Comparison of ENCODE assay signal across 7 mouse cellular contexts in genomic region chr4:151981363-151981762, GRCm38 (mm10). TPM values are rescaled to one million over a fixed set of nuclear protein-coding genes. Genes with fewer than 3 reads are reported as not detected.
DNase-seq lines count a peak whose midpoint lies in the region; ATAC-seq and TF ChIP-seq lines count a peak whose summit lies in the region.

No protein-coding gene starts in this region.

- no peak overlapping the region for H3K4me3 ChIP-seq in intestine, postnatal 0 days (ENCODE audit: low read depth, low read length)
- H3K4me3 ChIP-seq in limb, embryonic 11.5 days (ENCODE audit: low read depth, low read length): no peak overlapping the region
- no peak overlapping the region for H3K4me3 ChIP-seq in midbrain, embryonic 14.5 days (replicated peaks; ENCODE audit: low read depth, low read length)

- no peak overlapping the region for H3K27ac ChIP-seq in intestine, postnatal 0 days (ENCODE audit: low read depth, low read length)
- 0 out of 2 replicates have a peak overlapping the region, but pooled peaks have one; percentile 6 for H3K27ac ChIP-seq in limb, embryonic 11.5 days (replicated peaks; ENCODE audit: low read depth, low read length)
- H3K27ac ChIP-seq in midbrain, embryonic 14.5 days (replicated peaks; ENCODE audit: low read depth, low read length): 0 out of 2 replicates have a peak overlapping the region, but pooled peaks have one; percentile 8

- H3K27me3 ChIP-seq in intestine, postnatal 0 days (replicated peaks; ENCODE audit: control insufficient read depth, insufficient read depth, low read length): no peaks in the 10 kb centered on the region
- H3K27me3 ChIP-seq in limb, embryonic 11.5 days (ENCODE audit: control insufficient read depth, insufficient read depth, low read length): no peaks in the 10 kb centered on the region
- H3K27me3 ChIP-seq in midbrain, embryonic 14.5 days (ENCODE audit: control insufficient read depth, insufficient read depth, low read length): no peaks in the 10 kb centered on the region

- WGBS in intestine, postnatal 0 days: 10% methylated on average over 5 of the region's 5 CpGs
- WGBS in limb, embryonic 11.5 days: 17% methylated on average over 5 of the region's 5 CpGs
- WGBS in midbrain, embryonic 14.5 days: 7% methylated on average over 5 of the region's 5 CpGs

- DNase-seq in adrenal gland, postnatal 14 days: peak; percentile 92
- peak; percentile 76 for DNase-seq in embryo, embryonic 9.5 days (ENCODE audit: extremely low spot score)
- peak; percentile 85 for DNase-seq in limb, embryonic 11.5 days (ENCODE audit: low spot score)
- peak; percentile 89 for DNase-seq in midbrain, embryonic 14.5 days
- peak; percentile 59 for DNase-seq in spleen, adult 12 weeks (ENCODE audit: low spot score)

- H3K4me2 ChIP-seq in intestine, postnatal 0 days (replicated peaks; ENCODE audit: low read depth): no peak overlapping the region
- no peak overlapping the region for H3K4me2 ChIP-seq in limb, embryonic 11.5 days (ENCODE audit: low read depth, severe bottlenecking)
- H3K4me2 ChIP-seq in midbrain, embryonic 14.5 days (ENCODE audit: low read length): no peak overlapping the region

- H3K36me3 ChIP-seq in intestine, postnatal 0 days (ENCODE audit: control insufficient read depth, insufficient read depth): peaks cover 37% of the 10 kb centered on the region; the same call in 1 of the 2 replicates
- H3K36me3 ChIP-seq in limb, embryonic 11.5 days (ENCODE audit: control insufficient read depth, insufficient read depth, low read length): peaks cover 21% of the 10 kb centered on the region; the same call in 1 of the 2 replicates
- H3K36me3 ChIP-seq in midbrain, embryonic 14.5 days (ENCODE audit: control insufficient read depth, insufficient read depth, low read length): peaks cover 38% of the 10 kb centered on the region

- H3K9ac ChIP-seq in intestine, postnatal 0 days (ENCODE audit: low read depth, low read length): no peak overlapping the region
- H3K9ac ChIP-seq in limb, embryonic 11.5 days (ENCODE audit: low read length): no peak overlapping the region
- no peak overlapping the region for H3K9ac ChIP-seq in midbrain, embryonic 14.5 days (replicated peaks; ENCODE audit: low read length)

- no peaks in the 10 kb centered on the region for H3K4me1 ChIP-seq in intestine, postnatal 0 days (replicated peaks; ENCODE audit: control insufficient read depth, insufficient read depth, low read length)
- peaks cover 10% of the 10 kb centered on the region for H3K4me1 ChIP-seq in limb, embryonic 11.5 days (ENCODE audit: control insufficient read depth, insufficient read depth, low read length)
- H3K4me1 ChIP-seq in midbrain, embryonic 14.5 days (ENCODE audit: control insufficient read depth, insufficient read depth, low read length): 0 out of 2 replicates have a peak, but pooled peaks cover 2% of the 10 kb centered on the region

- peak; percentile 84 for ATAC-seq in granulocyte monocyte progenitor cell, adult 5-6 weeks (replicated peaks; ENCODE audit: poor library complexity, severe bottlenecking)
- ATAC-seq in intestine, postnatal 0 days: peak; percentile 32
- ATAC-seq in limb, embryonic 11.5 days (ENCODE audit: insufficient number of reproducible peaks, low FRiP score, low TSS enrichment, low read depth): peak; percentile 63
- ATAC-seq in midbrain, embryonic 14.5 days (ENCODE audit: low FRiP score, low TSS enrichment): peak; percentile 62

- H3K9me3 ChIP-seq in intestine, postnatal 0 days (ENCODE audit: control insufficient read depth): no peaks in the 10 kb centered on the region
- H3K9me3 ChIP-seq in limb, embryonic 11.5 days (ENCODE audit: control insufficient read depth, low read length): no peaks in the 10 kb centered on the region
- no peaks in the 10 kb centered on the region for H3K9me3 ChIP-seq in midbrain, embryonic 14.5 days (ENCODE audit: control insufficient read depth, low read length)

- TF ChIP-seq CTCF in intestine, postnatal 0 days (IDR thresholded peaks at IDR 0.05; ENCODE audit: low read depth): peak; percentile 99

RNA-seq across cellular contexts. Expression of gene Thap3, which starts 7.4 kb away (rescaled TPM):
- total RNA-seq in adrenal gland, postnatal 14 days (2021): 15.2 and 15.5 TPM in 2 replicates
- 10.4 and 14.0 TPM in 2 replicates for total RNA-seq in granulocyte monocyte progenitor cell, adult 5-6 weeks (2014; fragmentation: Nextera tagmentation)
- 4.9 and 10.8 TPM in 2 replicates for total RNA-seq in granulocyte monocyte progenitor cell, adult 5-6 weeks (2017)
- 15.4 and 16.6 TPM in 2 replicates for polyA plus RNA-seq in intestine, postnatal 0 days (2015; fragmentation: Nextera tagmentation; extraction: Ambion mirVana)
- 27.3 and 29.5 TPM in 2 replicates for polyA plus RNA-seq in limb, embryonic 11.5 days (2014; fragmentation: Nextera tagmentation; extraction: Ambion mirVana)
- 23.1 and 31.2 TPM in 2 replicates for polyA plus RNA-seq in midbrain, embryonic 14.5 days (2014; fragmentation: Nextera tagmentation; extraction: Ambion mirVana)

RNA-seq across cellular contexts. Expression of gene Phf13, which starts 14.7 kb away (rescaled TPM):
- total RNA-seq in adrenal gland, postnatal 14 days (2021): 15.6 and 16.0 TPM in 2 replicates
- total RNA-seq in granulocyte monocyte progenitor cell, adult 5-6 weeks (2014; fragmentation: Nextera tagmentation): 1.4 and 5.7 TPM in 2 replicates
- total RNA-seq in granulocyte monocyte progenitor cell, adult 5-6 weeks (2017): 2.1 and 2.4 TPM in 2 replicates
- polyA plus RNA-seq in intestine, postnatal 0 days (2015; fragmentation: Nextera tagmentation; extraction: Ambion mirVana): 10.6 and 11.0 TPM in 2 replicates
- polyA plus RNA-seq in limb, embryonic 11.5 days (2014; fragmentation: Nextera tagmentation; extraction: Ambion mirVana): 28.6 and 29.4 TPM in 2 replicates
- polyA plus RNA-seq in midbrain, embryonic 14.5 days (2014; fragmentation: Nextera tagmentation; extraction: Ambion mirVana): 16.9 and 19.0 TPM in 2 replicates

RNA-seq across cellular contexts. Expression of gene Klhl21, which starts 27.2 kb away (rescaled TPM):
- 18.7 TPM in 2 replicates for total RNA-seq in adrenal gland, postnatal 14 days (2021)
- 9.8 and 11.6 TPM in 2 replicates for total RNA-seq in granulocyte monocyte progenitor cell, adult 5-6 weeks (2014; fragmentation: Nextera tagmentation)
- total RNA-seq in granulocyte monocyte progenitor cell, adult 5-6 weeks (2017): 4.3 and 6.3 TPM in 2 replicates
- polyA plus RNA-seq in intestine, postnatal 0 days (2015; fragmentation: Nextera tagmentation; extraction: Ambion mirVana): 5.3 and 5.8 TPM in 2 replicates
- polyA plus RNA-seq in limb, embryonic 11.5 days (2014; fragmentation: Nextera tagmentation; extraction: Ambion mirVana): 4.7 and 6.4 TPM in 2 replicates
- 1.5 and 1.6 TPM in 2 replicates for polyA plus RNA-seq in midbrain, embryonic 14.5 days (2014; fragmentation: Nextera tagmentation; extraction: Ambion mirVana)

RNA-seq across cellular contexts. Expression of gene Zbtb48, which starts 46.1 kb away (rescaled TPM):
- 10.6 and 11.3 TPM in 2 replicates for total RNA-seq in adrenal gland, postnatal 14 days (2021)
- total RNA-seq in granulocyte monocyte progenitor cell, adult 5-6 weeks (2014; fragmentation: Nextera tagmentation): 9.2 and 15.7 TPM in 2 replicates
- total RNA-seq in granulocyte monocyte progenitor cell, adult 5-6 weeks (2017): 5.2 and 10.3 TPM in 2 replicates
- polyA plus RNA-seq in intestine, postnatal 0 days (2015; fragmentation: Nextera tagmentation; extraction: Ambion mirVana): 6.7 and 7.6 TPM in 2 replicates
- 21.0 and 23.9 TPM in 2 replicates for polyA plus RNA-seq in limb, embryonic 11.5 days (2014; fragmentation: Nextera tagmentation; extraction: Ambion mirVana)
- polyA plus RNA-seq in midbrain, embryonic 14.5 days (2014; fragmentation: Nextera tagmentation; extraction: Ambion mirVana): 19.7 and 21.8 TPM in 2 replicates

RNA-seq across cellular contexts. Expression of gene Dnajc11, which starts 47.9 kb away (rescaled TPM):
- 117 and 122 TPM in 2 replicates for total RNA-seq in adrenal gland, postnatal 14 days (2021)
- total RNA-seq in granulocyte monocyte progenitor cell, adult 5-6 weeks (2014; fragmentation: Nextera tagmentation): 73.5 and 77.5 TPM in 2 replicates
- 57.8 and 71.2 TPM in 2 replicates for total RNA-seq in granulocyte monocyte progenitor cell, adult 5-6 weeks (2017)
- polyA plus RNA-seq in intestine, postnatal 0 days (2015; fragmentation: Nextera tagmentation; extraction: Ambion mirVana): 25.7 and 29.7 TPM in 2 replicates
- 90.9 and 93.2 TPM in 2 replicates for polyA plus RNA-seq in limb, embryonic 11.5 days (2014; fragmentation: Nextera tagmentation; extraction: Ambion mirVana)
- 69.2 and 75.2 TPM in 2 replicates for polyA plus RNA-seq in midbrain, embryonic 14.5 days (2014; fragmentation: Nextera tagmentation; extraction: Ambion mirVana)

Comparison
In these comparisons a context has a peak if more than half of its experiments do, and no peak if none do; other contexts are left out.
1. ATAC-seq: peak in every context shown above with its lines; median percentile 84 in granulocyte monocyte progenitor cell, adult 5-6 weeks; 63 in limb, embryonic 11.5 days; 62 in midbrain, embryonic 14.5 days; 32 in intestine, postnatal 0 days.